Mouse (Mus musculus) neural tube, embryonic 14.5 days (tissue): ENCODE measurements around the gene Pcsk7. TPM values are rescaled to one million over a fixed set of nuclear protein-coding genes. Genes with fewer than 3 reads are reported as not detected.

ENCODE experiments used
- microRNA-seq: library from miRNA; unstranded; fragments of <30 nt; microRNA quantifications from one replicate; pipeline ENCODE4, GENCODE M21; 2016
- polyA plus RNA-seq: library from polyadenylated mRNA; unstranded; fragments of >200 nt; fragmentation: Nextera tagmentation; extraction: Ambion mirVana; gene quantifications from 2 replicates; pipeline ENCODE4 v1.2.1, GENCODE M21; 2014

Gene Pcsk7
- polyA plus RNA-seq, 1 experiment from 2014 or later, result 16.5 TPM

Small RNAs within 50 kb of the gene (microRNA-seq; reads per million reads assigned to microRNA genes)
- gene Mir7087, result not detected

Other genes with a start within 250 kb of the Pcsk7 start
- gene Cep164, start 77.8 kb upstream of the Pcsk7 start, polyA plus RNA-seq, result 11.8 and 12.7 TPM in 2 replicates
- gene Bace1, start 67.9 kb upstream of the Pcsk7 start, polyA plus RNA-seq, result 49.8 and 56.4 TPM in 2 replicates
- gene Rnf214, start 414 bp downstream of the Pcsk7 start, polyA plus RNA-seq, result 101 and 132 TPM in 2 replicates
- gene Tagln, start 29.6 kb downstream of the Pcsk7 start, polyA plus RNA-seq, result 5.2 and 5.5 TPM in 2 replicates
- 45.7 and 52.0 TPM in 2 replicates for gene Sidt2, start 48.8 kb downstream of the Pcsk7 start, polyA plus RNA-seq
- gene Pafah1b2, start 106.2 kb downstream of the Pcsk7 start, polyA plus RNA-seq, result 307 and 318 TPM in 2 replicates
- gene Sik3, start 106.3 kb downstream of the Pcsk7 start, polyA plus RNA-seq, result 10.5 TPM in 2 replicates